Mouse (Mus musculus) MEL (cell line): ENCODE data around the gene AC109138.7. TPM values are rescaled to one million over a fixed set of nuclear protein-coding genes. Genes with fewer than 3 reads are reported as not detected.

Experiments
- DNase-seq: peaks from one replicate; pipeline ENCODE4 v3.0.0; 2011; ENCODE audit warnings: low read depth, low spot score
- H3K27ac ChIP-seq: 2 replicates; pipeline ENCODE4 v1.5.1; 2012; ENCODE audit warnings: low read depth, mild to moderate bottlenecking, control low read depth, low read length, moderate library complexity; ENCODE audit not compliant: control insufficient read depth
- H3K27me3 ChIP-seq, 2 experiments: fragments of 150-350 bp in 1 of 2; sonication (generic) in 1 of 2; 2 replicates each; pipeline ENCODE4 v1.6.1; 2012; ENCODE audit warnings: low read length in 2 of 2, mild to moderate bottlenecking in 2 of 2, improper control_type of control experiment in 1 of 2, moderate library complexity in 1 of 2; ENCODE audit not compliant: insufficient read depth in 2 of 2, control insufficient read depth in 1 of 2
- H3K36me3 ChIP-seq, 2 experiments: 2 replicates each; pipeline ENCODE4 v1.6.1; 2012 to 2014; ENCODE audit warnings: low read length in 2 of 2, improper control_type of control experiment in 1 of 2, inconsistent platforms in 1 of 2, mild to moderate bottlenecking in 1 of 2; ENCODE audit not compliant: insufficient read depth in 2 of 2, control insufficient read depth in 1 of 2
- H3K4me1 ChIP-seq, 2 experiments: fragments of 150-350 bp in 1 of 2; sonication (generic) in 1 of 2; 2 replicates each; pipeline ENCODE4 v1.6.1; 2012; ENCODE audit warnings: low read length in 2 of 2, improper control_type of control experiment in 1 of 2, mild to moderate bottlenecking in 1 of 2; ENCODE audit not compliant: insufficient read depth in 2 of 2, control insufficient read depth in 1 of 2
- H3K4me3 ChIP-seq, 2 experiments: fragments of 150-350 bp in 1 of 2; sonication (generic) in 1 of 2; 2 replicates each; pipeline ENCODE4 v1.5.1; 2012; ENCODE audit warnings: low read depth in 2 of 2, low read length in 2 of 2, mild to moderate bottlenecking in 2 of 2, moderate library complexity in 2 of 2, control low read depth in 1 of 2, improper control_type of control experiment in 1 of 2; ENCODE audit not compliant: control insufficient read depth in 1 of 2, insufficient read depth in 1 of 2
- H3K79me2 ChIP-seq: 2 replicates; pipeline ENCODE4 v1.6.1; 2012; ENCODE audit warnings: mild to moderate bottlenecking, low read length, moderate library complexity; ENCODE audit not compliant: control insufficient read depth, poor library complexity, insufficient read depth
- H3K9ac ChIP-seq: 2 replicates; pipeline ENCODE4 v1.6.1; 2012; ENCODE audit warnings: low read depth, mild to moderate bottlenecking, control low read depth, low read length, moderate library complexity; ENCODE audit not compliant: control insufficient read depth, poor library complexity, severe bottlenecking
- H3K9me3 ChIP-seq: fragments of 150-350 bp; sonication (generic); replicated peaks from 2 replicates; pipeline ENCODE4 v1.6.1; 2012; ENCODE audit warnings: mild to moderate bottlenecking, low read length, improper control_type of control experiment, moderate library complexity; ENCODE audit not compliant: insufficient read depth
- BHLHE40 ChIP-seq: IDR thresholded peaks from 2 replicates; pipeline ENCODE4 v1.6.1; 2012; ENCODE audit warnings: low read depth, mild to moderate bottlenecking, inconsistent platforms, low read length, improper control_type of control experiment, borderline replicate concordance
- CHD1 ChIP-seq: IDR thresholded peaks from 2 replicates; pipeline ENCODE4 v1.6.1; 2012; ENCODE audit warnings: low read depth, mild to moderate bottlenecking, inconsistent platforms, low read length, improper control_type of control experiment
- CTCF ChIP-seq, 3 experiments: IDR thresholded peaks in 2 of 3; conservative IDR thresholded peaks in 1 of 3; 2 replicates each; pipeline ENCODE4 v1.5.1; 2011 to 2012; ENCODE audit warnings: low read length in 3 of 3, low read depth in 2 of 3, mild to moderate bottlenecking in 2 of 3, improper control_type of control experiment in 1 of 3, inconsistent platforms in 1 of 3, mixed read lengths in 1 of 3, moderate library complexity in 1 of 3; ENCODE audit not compliant: control insufficient read depth in 1 of 3, insufficient read depth in 1 of 3, poor library complexity in 1 of 3, severe bottlenecking in 1 of 3
- E2F4 ChIP-seq: IDR thresholded peaks from 2 replicates; pipeline ENCODE4 v1.6.1; 2011; ENCODE audit warnings: low read depth, low read length, improper control_type of control experiment, borderline replicate concordance
- ELF1 ChIP-seq: IDR thresholded peaks from 2 replicates; pipeline ENCODE4 v1.6.1; 2014; ENCODE audit warnings: low read depth, mild to moderate bottlenecking, inconsistent platforms, low read length, improper control_type of control experiment, moderate library complexity
- EP300 ChIP-seq, 2 experiments: IDR thresholded peaks; 2 replicates each; pipeline ENCODE4 v1.6.1; 2011; ENCODE audit warnings: improper control_type of control experiment in 2 of 2, low read length in 2 of 2, low read depth in 1 of 2, mild to moderate bottlenecking in 1 of 2
- ETS1 ChIP-seq: IDR thresholded peaks from 2 replicates; pipeline ENCODE4 v1.6.1; 2012; ENCODE audit warnings: low read depth, mild to moderate bottlenecking, inconsistent platforms, low read length, improper control_type of control experiment, moderate library complexity
- GATA1 ChIP-seq: IDR thresholded peaks from 2 replicates; pipeline ENCODE4 v1.6.1; 2011; ENCODE audit warnings: low read depth, low read length, improper control_type of control experiment
- KAT2A ChIP-seq: conservative IDR thresholded peaks from 2 replicates; pipeline ENCODE4 v1.6.1; 2012; ENCODE audit warnings: low read depth, low read length, improper control_type of control experiment, inconsistent platforms
- MAFK ChIP-seq: IDR thresholded peaks from 2 replicates; pipeline ENCODE4 v1.6.1; 2011; ENCODE audit warnings: low read depth, mild to moderate bottlenecking, low read length, improper control_type of control experiment, borderline replicate concordance
- MAX ChIP-seq: IDR thresholded peaks from 2 replicates; pipeline ENCODE4 v1.6.1; 2011; ENCODE audit warnings: low read length, improper control_type of control experiment
- MAZ ChIP-seq: IDR thresholded peaks from 2 replicates; pipeline ENCODE4 v1.6.1; 2012; ENCODE audit warnings: low read depth, mild to moderate bottlenecking, inconsistent platforms, low read length, improper control_type of control experiment
- MYC ChIP-seq: IDR thresholded peaks from 2 replicates; pipeline ENCODE4 v1.6.1; 2011; ENCODE audit warnings: low read depth, mild to moderate bottlenecking, low read length, improper control_type of control experiment, moderate library complexity
- POLR2A ChIP-seq, 2 experiments: IDR thresholded peaks; 2 replicates each; pipeline ENCODE4 v1.6.1; 2011 to 2012; ENCODE audit warnings: low read length in 2 of 2, mild to moderate bottlenecking in 2 of 2, control low read depth in 1 of 2, improper control_type of control experiment in 1 of 2, low read depth in 1 of 2, moderate library complexity in 1 of 2; ENCODE audit not compliant: control insufficient read depth in 1 of 2, insufficient read depth in 1 of 2, poor library complexity in 1 of 2
- POLR2AphosphoS2 ChIP-seq: IDR thresholded peaks from 2 replicates; pipeline ENCODE4 v1.6.1; 2011; ENCODE audit warnings: low read length, improper control_type of control experiment
- POLR2AphosphoS5 ChIP-seq: IDR thresholded peaks from 2 replicates; pipeline ENCODE4 v1.6.1; 2012; ENCODE audit warnings: low read depth, borderline replicate concordance, mild to moderate bottlenecking, inconsistent platforms, low read length, moderate library complexity, mixed read lengths
- RAD21 ChIP-seq: IDR thresholded peaks from 2 replicates; pipeline ENCODE4 v1.6.1; 2011; ENCODE audit warnings: mild to moderate bottlenecking, low read depth, low read length, improper control_type of control experiment
- RCOR1 ChIP-seq: IDR thresholded peaks from 2 replicates; pipeline ENCODE4 v1.6.1; 2012; ENCODE audit warnings: low read depth, mild to moderate bottlenecking, inconsistent platforms, low read length, improper control_type of control experiment
- SMC3 ChIP-seq: IDR thresholded peaks from 2 replicates; pipeline ENCODE4 v1.6.1; 2011; ENCODE audit warnings: low read depth, low read length, improper control_type of control experiment
- TBP ChIP-seq: IDR thresholded peaks from 2 replicates; pipeline ENCODE4 v1.8.0; 2011; ENCODE audit warnings: low read depth, low read length, improper control_type of control experiment
- TCF12 ChIP-seq: IDR thresholded peaks from 2 replicates; pipeline ENCODE4 v1.6.1; 2014; ENCODE audit warnings: low read depth, mild to moderate bottlenecking, inconsistent platforms, low read length, improper control_type of control experiment, moderate library complexity
- USF1 ChIP-seq: IDR thresholded peaks from 2 replicates; pipeline ENCODE4 v1.6.1; 2014; ENCODE audit warnings: low read depth, mild to moderate bottlenecking, inconsistent platforms, low read length, improper control_type of control experiment, moderate library complexity
- ZC3H11A ChIP-seq: IDR thresholded peaks from 2 replicates; pipeline ENCODE4 v1.6.1; 2012; ENCODE audit warnings: low read depth, mild to moderate bottlenecking, inconsistent platforms, low read length, improper control_type of control experiment
- ZNF384 ChIP-seq: IDR thresholded peaks from 2 replicates; pipeline ENCODE4 v1.6.1; 2012; ENCODE audit warnings: low read depth, mild to moderate bottlenecking, inconsistent platforms, low read length, improper control_type of control experiment
- polyA plus RNA-seq, 2 experiments: library from polyadenylated mRNA; stranded (reverse) in 1 of 2; unstranded in 1 of 2; fragments of >175 nt in 1 of 2; fragments of >200 nt in 1 of 2; gene quantifications; 2 replicates each; pipeline versions ENCODE4 v1.2.1 to v1.2.4; 2012; ENCODE audit warnings: low replicate concordance in 2 of 2, low read depth in 1 of 2; ENCODE audit not compliant: insufficient read length in 2 of 2, insufficient read depth in 1 of 2, missing spikeins in 1 of 2
- total RNA-seq: library from RNA; depleted of rRNA; stranded (reverse); fragments of 300-350 nt; gene quantifications from 2 replicates; pipeline ENCODE4 v1.2.3, GENCODE M21; 2012

AC109138.7 gene
- total and polyA plus RNA-seq, 3 experiments, result not detected

- Histone ChIP-seq H3K9me3 (no peaks in the 10 kb centered on the region), H3K79me2 (peaks cover 28% of the 10 kb centered on the region), H3K9ac (no peak overlapping the region), H3K4me3 (no peak overlapping the region), H3K27me3 (no peaks in the 10 kb centered on the region)
- no peak for TF ChIP-seq POLR2AphosphoS5
- peak; percentile 59; the same call in 1 of the 2 replicates for TF ChIP-seq POLR2AphosphoS2
- no peak for TF ChIP-seq RCOR1
- TF ChIP-seq MAZ, result no peak
- no peak for TF ChIP-seq RAD21
- no peak for TF ChIP-seq TBP
- no peak for TF ChIP-seq E2F4
- no peak for TF ChIP-seq ZNF384
- TF ChIP-seq MAFK, result no peak
- no peak for TF ChIP-seq USF1
- no peak for TF ChIP-seq MYC
- no peak for TF ChIP-seq ETS1
- TF ChIP-seq EP300 (IDR thresholded peaks at IDR 0.05; ENCODE audit: low read depth in 1 of 2, low read length in 2 of 2), result peak in 1 of 2 experiments; percentile 9; a peak in 1 of 4 replicates
- TF ChIP-seq SMC3, result no peak
- TF ChIP-seq MAX, result no peak
- no peak for TF ChIP-seq ELF1
- no peak for TF ChIP-seq CTCF (IDR thresholded peaks at IDR 0.05 in 2 of 3, conservative IDR thresholded peaks at IDR 0.05 in 1 of 3; ENCODE audit: control insufficient read depth in 1 of 3, insufficient read depth in 1 of 3, low read depth in 2 of 3, low read length in 3 of 3, poor library complexity in 1 of 3, severe bottlenecking in 1 of 3)
- TF ChIP-seq BHLHE40, result no peak
- no peak for TF ChIP-seq ZC3H11A
- TF ChIP-seq CHD1, result no peak
- no peak for TF ChIP-seq GATA1
- peak; percentile 27 to 44; a peak in 2 of 4 replicates for TF ChIP-seq POLR2A (IDR thresholded peaks at IDR 0.05; ENCODE audit: control insufficient read depth in 1 of 2, insufficient read depth in 1 of 2, low read depth in 1 of 2, low read length in 2 of 2, poor library complexity in 1 of 2)
- TF ChIP-seq TCF12, result no peak
- no peak for TF ChIP-seq KAT2A
- TF ChIP-seq, all 39 proteins: peak for 3
- peak; percentile 70 for DNase-seq
- 0 out of 2 replicates have a peak overlapping the region, but pooled peaks have one; percentile 5 for H3K27ac ChIP-seq
- peaks cover 6 to 19% of the 10 kb centered on the region in 2 experiments; a peak in 3 of 4 replicates for H3K36me3 ChIP-seq
- peaks cover 6 to 20% of the 10 kb centered on the region in 2 experiments for H3K4me1 ChIP-seq
Observed at GRCm38 (mm10) chr19:4194021-4194724, 20.0 kb upstream of the AC109138.7 start.
